In genomic region chr7:98985935-98986334, GRCm38 (mm10) we compare ENCODE assay signal across 26 mouse cellular contexts.
A peak's percentile ranks its signal among the peaks of the same experiment; 100 is the strongest.
DNase-seq lines count a peak whose midpoint lies in the region; ATAC-seq lines count a peak whose summit lies in the region.
"Had no signal": no experiment of that assay in that cellular context is flagged by ENCODE, and none has a peak within 500 bp of the region (broad histone marks: within the 10 kb centered on the region; RNA-seq: fewer than 3 reads in every experiment).

No protein-coding gene starts in this region.

- no peak overlapping the region for H3K9ac ChIP-seq in forebrain, embryonic 11.5 days (ENCODE audit: low read length)
- H3K9ac ChIP-seq in forebrain, embryonic 15.5 days (replicated peaks) = no peak overlapping the region
- H3K9ac ChIP-seq in heart, embryonic 14.5 days (ENCODE audit: low read length) = peak overlapping the region; percentile 21; the same call in 1 of the 2 replicates
- no peak overlapping the region for H3K9ac ChIP-seq in kidney, embryonic 14.5 days (ENCODE audit: low read depth, low read length)
- H3K9ac ChIP-seq: liver, embryonic 13.5 days; lung, embryonic 14.5 days; neural tube, embryonic 13.5 days had no signal

- H3K36me3 ChIP-seq in forebrain, embryonic 11.5 days (ENCODE audit: control insufficient read depth, insufficient read depth, low read length) = no peaks in the 10 kb centered on the region
- H3K36me3 ChIP-seq in forebrain, embryonic 15.5 days = peaks cover 2% of the 10 kb centered on the region; the same call in 1 of the 2 replicates
- H3K36me3 ChIP-seq in heart, embryonic 14.5 days (ENCODE audit: control insufficient read depth, insufficient read depth, low read length) = peaks cover 34% of the 10 kb centered on the region
- H3K36me3 ChIP-seq in kidney, embryonic 14.5 days (ENCODE audit: control insufficient read depth, insufficient read depth, low read length) = peaks cover 4% of the 10 kb centered on the region

- H3K27me3 ChIP-seq in forebrain, embryonic 11.5 days (ENCODE audit: control insufficient read depth, insufficient read depth, low read length) = no peaks in the 10 kb centered on the region
- H3K27me3 ChIP-seq in forebrain, embryonic 15.5 days = no peaks in the 10 kb centered on the region
- H3K27me3 ChIP-seq in heart, embryonic 14.5 days (ENCODE audit: control insufficient read depth, insufficient read depth, low read length) = no peaks in the 10 kb centered on the region
- no peaks in the 10 kb centered on the region for H3K27me3 ChIP-seq in kidney, embryonic 14.5 days (ENCODE audit: control insufficient read depth, insufficient read depth, low read length)
- H3K27me3 ChIP-seq: liver, embryonic 13.5 days; neural tube, embryonic 13.5 days had no signal

- H3K27ac ChIP-seq in forebrain, embryonic 11.5 days (ENCODE audit: low read depth, low read length) = no peak overlapping the region
- H3K27ac ChIP-seq in forebrain, embryonic 15.5 days (replicated peaks) = no peak overlapping the region
- peak overlapping the region; percentile 90 to 93 for H3K27ac ChIP-seq in heart, embryonic 14.5 days (replicated peaks in 1 of 2; ENCODE audit: control insufficient read depth in 1 of 2, insufficient read depth in 1 of 2, low read depth in 2 of 2, low read length in 2 of 2)
- H3K27ac ChIP-seq in kidney, embryonic 14.5 days (ENCODE audit: low read depth, low read length) = no peak overlapping the region
- H3K27ac ChIP-seq: layer of hippocampus, adult 2 months; limb, embryonic 10.5 days; liver, embryonic 13.5 days; neural tube, embryonic 13.5 days had no signal

- H3K4me1 ChIP-seq in forebrain, embryonic 11.5 days (replicated peaks; ENCODE audit: control insufficient read depth, insufficient read depth, low read length) = no peaks in the 10 kb centered on the region
- 0 out of 2 replicates have a peak, but pooled peaks cover 2% of the 10 kb centered on the region for H3K4me1 ChIP-seq in forebrain, embryonic 15.5 days
- H3K4me1 ChIP-seq in heart, embryonic 14.5 days (ENCODE audit: control insufficient read depth in 2 of 2, insufficient read depth in 2 of 2, low read length in 2 of 2) = peaks cover 16 to 39% of the 10 kb centered on the region in 2 experiments
- H3K4me1 ChIP-seq in kidney, embryonic 14.5 days (ENCODE audit: control insufficient read depth, insufficient read depth, low read length) = no peaks in the 10 kb centered on the region

- 91% methylated on average over 2 of the region's 2 CpGs for WGBS in forebrain, embryonic 11.5 days
- 75% methylated on average over 2 of the region's 2 CpGs for WGBS in forebrain, embryonic 15.5 days
- 51% methylated on average over 2 of the region's 2 CpGs for WGBS in heart, embryonic 14.5 days
- WGBS in kidney, embryonic 14.5 days = 74% methylated on average over 2 of the region's 2 CpGs

- H3K4me2 ChIP-seq in forebrain, embryonic 11.5 days (ENCODE audit: low read depth, low read length, severe bottlenecking) = no peak overlapping the region
- H3K4me2 ChIP-seq in forebrain, embryonic 15.5 days (replicated peaks) = no peak overlapping the region
- 0 out of 2 replicates have a peak overlapping the region, but pooled peaks have one; percentile 28 for H3K4me2 ChIP-seq in heart, embryonic 14.5 days (ENCODE audit: low read length)
- no peak overlapping the region for H3K4me2 ChIP-seq in kidney, embryonic 14.5 days (replicated peaks; ENCODE audit: low read depth, low read length)
- H3K4me2 ChIP-seq: liver, embryonic 13.5 days; lung, embryonic 14.5 days; neural tube, embryonic 13.5 days had no signal

- no peaks in the 10 kb centered on the region for H3K9me3 ChIP-seq in forebrain, embryonic 11.5 days (ENCODE audit: control insufficient read depth, low read length)
- H3K9me3 ChIP-seq in forebrain, embryonic 15.5 days = no peaks in the 10 kb centered on the region
- H3K9me3 ChIP-seq in heart, embryonic 14.5 days (ENCODE audit: control insufficient read depth, low read length) = no peaks in the 10 kb centered on the region
- H3K9me3 ChIP-seq in kidney, embryonic 14.5 days (ENCODE audit: control insufficient read depth, low read length) = no peaks in the 10 kb centered on the region
- H3K9me3 ChIP-seq: limb, embryonic 10.5 days; liver, embryonic 13.5 days; neural tube, embryonic 13.5 days had no signal

- ATAC-seq in forebrain, embryonic 11.5 days (replicated peaks; ENCODE audit: low FRiP score) = no peak
- no peak for ATAC-seq in forebrain, embryonic 15.5 days (replicated peaks)
- ATAC-seq in heart, embryonic 14.5 days (ENCODE audit: insufficient number of reproducible peaks, insufficient read depth, low FRiP score, low read depth) = peak; percentile 55
- peak; percentile 35; the same call in 1 of the 2 replicates for ATAC-seq in kidney, embryonic 14.5 days (ENCODE audit: low FRiP score, low TSS enrichment)
- ATAC-seq: forebrain, embryonic 14.5 days; midbrain, embryonic 16.5 days had no signal

- no peak overlapping the region for H3K4me3 ChIP-seq in forebrain, embryonic 11.5 days (ENCODE audit: low read depth, low read length)
- no peak overlapping the region for H3K4me3 ChIP-seq in forebrain, embryonic 15.5 days
- no peak overlapping the region for H3K4me3 ChIP-seq in heart, embryonic 14.5 days (ENCODE audit: control insufficient read depth in 1 of 2, insufficient read depth in 1 of 2, low read depth in 1 of 2, low read length in 2 of 2)
- H3K4me3 ChIP-seq in kidney, embryonic 14.5 days (ENCODE audit: low read length) = no peak overlapping the region
- H3K4me3 ChIP-seq: layer of hippocampus, adult 2 months; limb, embryonic 10.5 days; liver, embryonic 13.5 days; myocyte; neural tube, embryonic 13.5 days had no signal

- DNase-seq in forebrain, embryonic 11.5 days (ENCODE audit: low spot score) = peak; percentile 49
- no peak for DNase-seq in heart, postnatal 4 days
- DNase-seq in kidney, adult 11 months = no peak
- DNase-seq in testis, postnatal 10 days (ENCODE audit: low spot score) = peak; percentile 38
- DNase-seq in testis, postnatal 14 days (ENCODE audit: low spot score) = no peak
- DNase-seq: adrenal gland, postnatal 10 days; cerebellum, adult 18-20 months; cerebellum, postnatal 25 days; gastrocnemius, postnatal 10 days; kidney, adult 2 months; kidney, postnatal 14 days; liver, embryonic 13.5 days; lung, embryonic 14.5 days; retina, postnatal 1 day; right cerebral cortex, postnatal 25 days; spleen, adult 18-20 months; thymus, postnatal 25 days had no signal

Comparison
In these comparisons a context has a peak if more than half of its experiments do, and no peak if none do; other contexts are left out.
1. DNase-seq: peak in forebrain, embryonic 11.5 days (single experiment) and testis, postnatal 10 days (single experiment); none in heart, postnatal 4 days (single experiment), kidney, adult 11 months (single experiment) and testis, postnatal 14 days (single experiment).
2. ATAC-seq: peak in heart, embryonic 14.5 days (single experiment) and kidney, embryonic 14.5 days (single experiment); none in forebrain, embryonic 11.5 days (single experiment) and forebrain, embryonic 15.5 days (single experiment).
3. H3K27ac ChIP-seq: peak in heart, embryonic 14.5 days (2 of 2); none in forebrain, embryonic 11.5 days (single experiment), forebrain, embryonic 15.5 days (single experiment) and kidney, embryonic 14.5 days (single experiment).